Mouse (Mus musculus) limb, embryonic 14.5 days (tissue): ENCODE measurements around the gene Mcf2l. TPM values are rescaled to one million over a fixed set of nuclear protein-coding genes. Genes with fewer than 3 reads are reported as not detected.

ENCODE experiments used
- ATAC-seq: fragments of 200-750 bp; cut with Nextera tagmentation; 2 replicates; pipeline ENCODE4 v1.8.0; 2017; ENCODE audit warnings: low read depth, moderate number of reproducible peaks, moderate TSS enrichment; ENCODE audit not compliant: low FRiP score
- DNase-seq: peaks from one replicate; pipeline ENCODE4 v3.0.0-alpha.2; 2015; ENCODE audit warnings: low spot score
- H3K27ac ChIP-seq: fragments of 300-500 bp; sonication (generic); replicated peaks from 2 replicates; pipeline ENCODE4 v1.5.1; 2014; ENCODE audit warnings: low read depth, mild to moderate bottlenecking, low read length, moderate library complexity, mixed read lengths
- H3K27me3 ChIP-seq: fragments of 300-500 bp; sonication (generic); 2 replicates; pipeline ENCODE4 v1.6.1; 2014; ENCODE audit warnings: low read length, mixed read lengths; ENCODE audit not compliant: control insufficient read depth, insufficient read depth
- H3K36me3 ChIP-seq: fragments of 300-500 bp; sonication (generic); 2 replicates; pipeline ENCODE4 v1.6.1; 2014; ENCODE audit warnings: mild to moderate bottlenecking, low read length, moderate library complexity, mixed read lengths; ENCODE audit not compliant: control insufficient read depth, insufficient read depth
- H3K4me1 ChIP-seq: fragments of 300-500 bp; sonication (generic); 2 replicates; pipeline ENCODE4 v1.6.1; 2014; ENCODE audit warnings: antibody characterized with exemption, low read length, mixed read lengths; ENCODE audit not compliant: control insufficient read depth, insufficient read depth
- H3K4me2 ChIP-seq: fragments of 300-500 bp; sonication (generic); replicated peaks from 2 replicates; pipeline ENCODE4 v1.6.1; 2014; ENCODE audit warnings: low read depth, mild to moderate bottlenecking, low read length, moderate library complexity; ENCODE audit not compliant: severe bottlenecking
- H3K4me3 ChIP-seq: fragments of 300-500 bp; sonication (generic); replicated peaks from 2 replicates; pipeline ENCODE4 v1.5.1; 2014; ENCODE audit warnings: low read length
- H3K9ac ChIP-seq: fragments of 300-500 bp; sonication (generic); 2 replicates; pipeline ENCODE4 v1.6.1; 2014; ENCODE audit warnings: mild to moderate bottlenecking, low read depth, low read length, moderate library complexity; ENCODE audit not compliant: severe bottlenecking
- H3K9me3 ChIP-seq: fragments of 300-500 bp; sonication (generic); 2 replicates; pipeline ENCODE4 v1.6.1; 2016; ENCODE audit warnings: low read length; ENCODE audit not compliant: control insufficient read depth
- POLR2A ChIP-seq: fragments of 200-500 bp; IDR thresholded peaks from 2 replicates; pipeline ENCODE4 v1.8.0; 2012; ENCODE audit warnings: inconsistent platforms, mild to moderate bottlenecking, moderate library complexity, borderline replicate concordance; ENCODE audit not compliant: insufficient read depth, insufficient read length; ENCODE audit errors: extremely low read depth
- WGBS: fragments of 180-500 bp; shearing (Covaris S2); extraction: QIAGEN DNeasy Blood & Tissue Kit; methylation state at CpG from one replicate; pipeline ENCODE4 v1.1.7; 2014; 5-methylcytosine and 5-hydroxymethylcytosine counted together
- microRNA-seq: library from miRNA; unstranded; fragments of <30 nt; microRNA quantifications from one replicate; pipeline ENCODE4, GENCODE M21; 2016
- polyA plus RNA-seq, 2 experiments: library from polyadenylated mRNA; depleted of rRNA in 1 of 2; stranded (reverse) in 1 of 2; unstranded in 1 of 2; fragments of >200 nt; fragmentation: Nextera tagmentation in 1 of 2; extraction: Ambion mirVana in 1 of 2; gene quantifications; 2 replicates each; pipeline versions ENCODE4 v1.2.1 to v1.2.3; 2012 to 2014

Mcf2l gene
- polyA plus RNA-seq, 2 experiments: 11.5 to 14.9 TPM

DNA sequence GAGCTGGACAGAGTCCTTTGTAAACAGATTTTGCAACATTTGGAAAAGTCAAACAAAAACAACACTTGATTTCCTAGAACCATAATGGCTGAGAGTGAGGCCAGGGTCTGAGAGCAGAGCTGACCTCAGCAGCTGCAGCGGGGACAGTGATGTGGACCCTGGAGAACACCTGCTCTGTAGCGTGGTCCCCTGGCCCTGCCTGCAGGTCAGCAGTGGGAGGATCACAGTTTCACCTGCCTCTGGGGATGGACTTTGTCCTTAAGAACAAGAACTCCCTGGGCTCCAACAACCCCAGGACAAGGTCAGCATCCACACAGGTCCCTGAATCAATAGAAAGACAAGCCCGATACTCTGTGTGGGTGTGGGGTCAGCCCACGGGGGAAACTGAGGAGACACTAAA is 183.7 kb downstream of the Mcf2l start:
- 85% methylated on average over 4 of the region's 4 CpGs for WGBS
- no peak for TF ChIP-seq POLR2A
- H3K9ac ChIP-seq: no peak overlapping the region

DNA sequence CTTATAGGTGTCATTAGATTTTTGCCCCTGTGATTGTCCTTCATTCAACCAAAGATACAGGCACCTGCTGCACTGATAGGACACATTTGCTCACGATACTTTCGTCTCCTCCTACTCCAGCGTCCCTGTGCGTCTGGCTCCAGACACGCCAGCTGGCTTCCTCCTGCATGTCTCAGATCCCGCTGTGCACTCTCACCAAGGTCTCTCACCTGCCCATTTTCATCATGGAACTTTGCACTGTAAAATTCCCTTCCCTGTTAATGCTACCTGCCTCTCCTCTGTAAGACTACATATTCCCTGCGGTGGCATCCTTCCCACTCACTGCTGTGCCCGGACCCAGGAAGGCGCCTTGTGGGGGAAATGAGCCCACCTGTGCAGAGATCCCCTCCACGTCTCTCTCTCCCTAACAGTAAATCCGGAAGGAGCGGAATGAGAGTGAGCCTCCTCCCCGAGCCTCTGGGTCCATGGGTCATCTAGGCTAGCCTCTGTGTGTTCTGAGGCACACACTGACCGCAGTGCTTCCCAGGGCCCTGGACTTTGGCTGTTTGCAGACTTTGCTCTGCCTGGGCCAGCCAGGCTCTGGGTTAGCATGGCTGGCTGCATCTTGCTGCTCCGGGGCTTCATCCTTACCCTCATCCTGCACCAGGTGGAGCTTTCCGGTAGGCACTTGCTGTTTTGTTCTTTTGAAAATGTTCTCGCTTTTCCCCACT is 187.0 kb downstream of the Mcf2l start, which contains the start of gene Proz:
Gene Proz (plus strand): TSS at position 474 of the 710 bp plus-strand sequence.
- TF ChIP-seq POLR2A: no peak
- H3K9ac ChIP-seq: no peak within 1 kb of the TSS
- no peaks in the 10 kb centered on the region for H3K27me3 ChIP-seq
- no peak within 1 kb of the TSS for H3K4me3 ChIP-seq
- no peak within 1 kb of the TSS for H3K27ac ChIP-seq
- H3K36me3 ChIP-seq: no peaks in the 10 kb centered on the region
- WGBS: 74% methylated on average over 17 of the region's 17 CpGs
- ATAC-seq (no peak), DNase-seq (no peak)
- no peaks in the 10 kb centered on the region for H3K9me3 ChIP-seq
- no peaks in the 10 kb centered on the region for H3K4me1 ChIP-seq
- no peak within 1 kb of the TSS for H3K4me2 ChIP-seq

More for the DNA sequence above, 183.7 kb downstream of the Mcf2l start:
- no peaks in the 10 kb centered on the region for H3K4me1 ChIP-seq
- H3K4me3 ChIP-seq: no peak overlapping the region
- no peak for ATAC-seq
- H3K27me3 ChIP-seq: no peaks in the 10 kb centered on the region
- H3K36me3 ChIP-seq: no peaks in the 10 kb centered on the region
- no peak for DNase-seq
- H3K27ac ChIP-seq: no peak overlapping the region
- no peaks in the 10 kb centered on the region for H3K9me3 ChIP-seq
- H3K4me2 ChIP-seq: no peak overlapping the region

DNA sequence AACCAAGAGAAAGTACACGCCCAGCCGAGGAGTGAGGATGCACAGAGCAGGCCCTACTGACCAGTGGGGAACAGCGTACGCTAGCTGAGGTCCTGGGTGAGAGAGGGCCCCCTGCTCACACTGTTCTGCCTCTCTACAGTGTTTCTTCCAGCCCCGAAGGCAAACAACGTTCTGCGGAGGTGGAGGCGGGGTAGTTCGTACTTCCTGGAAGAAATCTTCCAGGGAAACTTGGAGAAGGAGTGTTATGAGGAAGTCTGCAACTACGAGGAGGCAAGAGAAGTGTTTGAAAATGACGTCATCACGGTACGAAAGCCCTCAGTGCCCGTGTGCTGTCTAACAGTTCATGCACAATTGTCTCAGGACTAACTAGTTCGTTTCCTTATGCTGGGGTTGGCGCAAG is 189.5 kb downstream of the Mcf2l start:
- Histone ChIP-seq H3K9ac (no peak overlapping the region), H3K4me2 (no peak overlapping the region), H3K4me1 (no peaks in the 10 kb centered on the region), H3K9me3 (no peaks in the 10 kb centered on the region), H3K27ac (no peak overlapping the region), H3K4me3 (no peak overlapping the region), H3K27me3 (no peaks in the 10 kb centered on the region), H3K36me3 (no peaks in the 10 kb centered on the region)
- WGBS: 78% methylated on average over 16 of the region's 16 CpGs
- no peak for TF ChIP-seq POLR2A
- ATAC-seq: no peak
- DNase-seq: no peak

Small RNA genes within 50 kb of the gene (microRNA-seq; reads per million reads assigned to microRNA genes)
- gene Gm38671: not detected

Other genes with a start within 250 kb of the Mcf2l start
- gene Tubgcp3, start 201.6 kb upstream of the Mcf2l start, polyA plus RNA-seq (2012; rRNA removed): 67.2 and 78.1 TPM in 2 replicates
- 32.1 and 40.4 TPM in 2 replicates for gene Tubgcp3, start 201.6 kb upstream of the Mcf2l start, polyA plus RNA-seq (2014; fragmentation: Nextera tagmentation; extraction: Ambion mirVana)
- gene Atp11a, start 116.8 kb upstream of the Mcf2l start, polyA plus RNA-seq (2012; rRNA removed): 81.8 and 103 TPM in 2 replicates
- 26.0 and 30.7 TPM in 2 replicates for gene Atp11a, start 116.8 kb upstream of the Mcf2l start, polyA plus RNA-seq (2014; fragmentation: Nextera tagmentation; extraction: Ambion mirVana)
- 0.08 and 0.10 TPM in 2 replicates for gene F7, start 152.2 kb downstream of the Mcf2l start, polyA plus RNA-seq (2012; rRNA removed)
- not detected in 2 replicates for gene F7, start 152.2 kb downstream of the Mcf2l start, polyA plus RNA-seq (2014; fragmentation: Nextera tagmentation; extraction: Ambion mirVana)
- gene F10, start 163.5 kb downstream of the Mcf2l start, polyA plus RNA-seq (2012; rRNA removed): 0.19 and 0.28 TPM in 2 replicates
- 0.22 and 0.26 TPM in 2 replicates for gene F10, start 163.5 kb downstream of the Mcf2l start, polyA plus RNA-seq (2014; fragmentation: Nextera tagmentation; extraction: Ambion mirVana)
- gene Proz, start 187.1 kb downstream of the Mcf2l start, polyA plus RNA-seq (2012; rRNA removed): 0.04 and 0.06 TPM in 2 replicates
- gene Proz, start 187.1 kb downstream of the Mcf2l start, polyA plus RNA-seq (2014; fragmentation: Nextera tagmentation; extraction: Ambion mirVana): 0.18 and 0.39 TPM in 2 replicates
- 35.9 and 40.7 TPM in 2 replicates for gene Pcid2, start 231.7 kb downstream of the Mcf2l start, polyA plus RNA-seq (2012; rRNA removed)
- gene Pcid2, start 231.7 kb downstream of the Mcf2l start, polyA plus RNA-seq (2014; fragmentation: Nextera tagmentation; extraction: Ambion mirVana): 34.8 and 39.2 TPM in 2 replicates
- gene Cul4a, start 231.8 kb downstream of the Mcf2l start, polyA plus RNA-seq (2012; rRNA removed): 81.6 and 83.7 TPM in 2 replicates
- gene Cul4a, start 231.8 kb downstream of the Mcf2l start, polyA plus RNA-seq (2014; fragmentation: Nextera tagmentation; extraction: Ambion mirVana): 110 and 115 TPM in 2 replicates